Mouse (Mus musculus) left cerebral cortex, adult 8-10 months (tissue): ENCODE data around the gene Gne. TPM values are rescaled to one million over a fixed set of nuclear protein-coding genes. Genes with fewer than 3 reads are reported as not detected.

Experiments
- DNase-seq, 2 experiments: peaks; one replicate each; pipeline ENCODE4 v3.0.0; 2022; ENCODE audit warnings: low spot score in 2 of 2
- total RNA-seq, 4 experiments: library from RNA; stranded (reverse); gene quantifications; 2 replicates each; pipeline ENCODE4 v1.2.4; 2022

Gene Gne
- total RNA-seq, 4 experiments from 2014 or later, result 44.3 to 58.2 (median 56.8) TPM

DNA sequence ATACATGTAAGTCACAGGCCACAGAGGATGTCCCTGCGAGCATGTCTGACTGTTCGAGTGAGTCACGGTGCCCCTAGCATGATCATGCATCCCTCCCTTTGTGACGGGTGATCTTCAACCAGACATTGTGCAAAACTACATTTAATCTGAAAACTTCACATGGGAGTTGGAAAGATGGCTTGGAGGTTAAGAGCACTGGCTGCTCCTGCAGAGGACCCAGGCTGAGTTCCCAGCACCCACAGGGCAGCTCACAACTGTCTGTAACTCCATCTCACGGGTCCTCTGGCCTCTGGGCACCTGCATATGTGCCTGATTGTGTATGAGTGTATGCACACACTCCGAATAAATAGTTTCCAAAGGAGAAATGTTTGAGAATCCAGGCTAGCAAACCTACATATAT lies 59.7 kb downstream of the Gne start:
- no peak for DNase-seq

DNA sequence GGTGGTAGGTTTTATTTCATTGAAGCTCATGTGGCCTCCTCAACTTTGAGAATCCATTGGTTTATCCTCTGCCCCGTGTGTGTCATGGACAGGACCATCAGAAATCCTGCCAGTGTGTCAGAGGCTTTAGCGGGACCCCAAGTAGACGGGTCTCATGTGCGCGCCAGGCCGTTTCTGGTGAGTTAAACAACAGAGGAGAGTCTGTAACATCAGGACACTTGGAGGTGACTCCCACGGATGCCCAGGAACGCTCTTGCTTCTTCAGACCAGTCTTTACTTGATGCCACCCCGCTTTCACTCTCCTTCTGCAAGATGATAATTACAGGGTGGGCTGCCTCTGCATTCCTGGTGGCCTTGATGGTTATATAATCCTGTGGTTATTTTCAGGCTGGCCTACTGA lies 60.3 kb downstream of the Gne start:
- no peak for DNase-seq

- DNase-seq, result no peak
Observed at GRCm38 (mm10) chr4:44022766-44023165, 61.2 kb downstream of the Gne start.

GRCm38 (mm10) chr4:44022323-44022722 lies 61.7 kb downstream of the Gne start:
- no peak for DNase-seq

- no peak for DNase-seq
Observed at GRCm38 (mm10) chr4:44016791-44017190, 67.2 kb downstream of the Gne start.

DNA sequence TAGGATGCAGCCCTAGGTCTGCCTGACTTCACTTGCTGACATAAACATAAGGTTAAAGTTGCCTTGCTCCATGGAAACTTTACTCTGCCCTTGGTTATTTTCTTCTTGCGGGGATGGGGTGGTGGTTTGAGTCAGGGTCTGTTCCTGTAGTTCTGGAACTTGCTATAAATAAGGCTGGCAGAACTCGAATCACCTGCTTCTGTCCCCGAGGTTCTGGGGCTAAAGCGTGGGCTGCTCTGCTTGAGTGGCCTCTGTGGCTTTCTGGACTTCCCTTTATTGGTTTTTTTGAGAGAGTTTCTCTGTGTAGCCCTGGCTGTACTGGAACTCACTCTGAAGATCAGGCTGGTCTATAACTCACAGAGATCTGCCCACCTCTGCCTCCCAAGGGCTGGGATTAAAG lies 67.9 kb downstream of the Gne start:
- no peak for DNase-seq

GRCm38 (mm10) chr4:44013391-44014070 lies 70.4 kb downstream of the Gne start:
- DNase-seq, result no peak

GRCm38 (mm10) chr4:44012376-44013367 lies 71.3 kb downstream of the Gne start:
- DNase-seq, result peak; percentile 72 to 96

GRCm38 (mm10) chr4:44011799-44012198 lies 72.2 kb downstream of the Gne start:
- DNase-seq, result no peak

- DNase-seq, result no peak
Observed at GRCm38 (mm10) chr4:44010893-44011292, 73.1 kb downstream of the Gne start.

GRCm38 (mm10) chr4:44010176-44010575 lies 73.8 kb downstream of the Gne start:
- no peak for DNase-seq

- no peak for DNase-seq
Observed at GRCm38 (mm10) chr4:44004623-44005409, 79.2 kb downstream of the Gne start.

GRCm38 (mm10) chr4:44004126-44004525 lies 79.9 kb downstream of the Gne start, which contains the start of gene Clta:
Gene Clta, plus strand, starts transcription at chr4:44004452.
- DNase-seq, result no peak

DNA sequence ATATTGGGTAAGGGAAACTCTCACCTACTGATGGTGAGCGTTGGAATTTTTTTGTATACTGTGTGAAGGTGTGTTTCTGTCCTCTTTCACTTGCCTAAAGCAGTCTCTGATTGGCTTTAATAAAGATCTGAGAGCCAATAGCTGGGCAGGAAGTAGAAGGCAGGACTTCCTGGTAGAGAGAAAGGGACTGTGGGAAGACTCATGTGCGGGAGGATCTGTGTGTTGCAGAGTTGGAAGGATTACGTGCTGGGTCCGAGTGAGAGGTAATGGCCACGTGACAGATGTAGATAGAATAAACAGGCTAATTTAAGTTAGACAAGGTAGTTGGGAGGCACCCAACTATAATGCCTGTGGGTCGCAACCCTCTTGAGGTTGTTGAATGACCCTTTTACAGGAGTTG lies 80.4 kb downstream of the Gne start:
- no peak for DNase-seq

DNA sequence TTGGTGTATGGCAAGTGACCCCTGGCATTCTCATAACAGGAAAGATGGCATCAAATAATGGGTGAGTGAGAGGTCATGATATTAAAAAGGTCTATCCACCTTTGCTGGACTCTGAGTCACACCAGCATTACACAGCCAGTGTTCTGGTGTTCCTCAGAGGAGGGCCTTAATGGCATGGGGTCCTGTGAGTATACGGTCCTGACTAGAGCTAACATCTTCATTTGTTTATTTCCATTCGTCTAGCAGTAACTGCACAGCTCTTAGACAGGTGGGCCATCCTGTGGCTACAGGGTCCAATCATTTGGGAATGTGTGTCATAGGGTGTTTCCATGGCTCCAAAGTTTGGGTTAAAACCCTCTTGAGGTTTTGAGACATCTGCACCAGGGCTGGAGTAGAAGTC lies 89.6 kb downstream of the Gne start:
- no peak for DNase-seq

GRCm38 (mm10) chr4:43993072-43993471 lies 90.9 kb downstream of the Gne start:
- DNase-seq, result no peak

GRCm38 (mm10) chr4:43988976-43989375 lies 95.0 kb downstream of the Gne start:
- DNase-seq, result no peak

GRCm38 (mm10) chr4:43984326-43984725 lies 99.7 kb downstream of the Gne start:
- no peak for DNase-seq
